Mouse (Mus musculus) cerebellum, adult 2 months (tissue): ENCODE measurements at regions not wholly inside any gene's neighbourhood (a gene's known extent, or its start where the extent isn't known, plus 50 kb on each side); places are given as distances from the start of the nearest gene placed in this dataset.

Experiments
- CTCF ChIP-seq: fragments of 200-500 bp; IDR thresholded peaks from 2 replicates; pipeline ENCODE4 v1.5.1; 2011; ENCODE audit warnings: low read depth, mild to moderate bottlenecking, control low read depth, low read length, moderate library complexity, borderline replicate concordance; ENCODE audit not compliant: insufficient read depth
- POLR2A ChIP-seq: fragments of 200-500 bp; IDR thresholded peaks from 2 replicates; pipeline ENCODE4 v1.6.1; 2011; ENCODE audit warnings: low read length, control low read depth, borderline replicate concordance; ENCODE audit not compliant: insufficient read depth

- TF ChIP-seq CTCF (no peak), POLR2A (no peak)
Observed at GRCm38 (mm10) chr8:117865014-117865413, 63.3 kb upstream of the Mphosph6 start.
